Mouse (Mus musculus): Measurements from ENCODE around the gene Rps3. TPM values are rescaled to one million over a fixed set of nuclear protein-coding genes. Genes with fewer than 3 reads are reported as not detected.

Rps3 gene
- polyA plus RNA-seq (2017; shearing (Covaris generic)): 1,928 TPM

GRCm38 (mm10) chr7:99483271-99483923 is at the start of gene Rps3:
Gene Rps3 (minus strand): TSS chr7:99483738.

GRCm38 (mm10) chr7:99465811-99466210 is 17.7 kb downstream of the Rps3 start, which contains the start of gene Klhl35:
Gene Klhl35 (plus strand): TSS chr7:99466004.

Other genes starting within 250 kb of the Rps3 start
- gene Mogat2, start 245.1 kb downstream of the Rps3 start, polyA plus RNA-seq (2017; shearing (Covaris generic)): not detected
- not detected for gene Map6, start 216.3 kb downstream of the Rps3 start, polyA plus RNA-seq (2017; shearing (Covaris generic))
- not detected for gene Serpinh1, start 130.5 kb downstream of the Rps3 start, polyA plus RNA-seq (2017; shearing (Covaris generic))
- 5.7 TPM for gene Gdpd5, start 102.3 kb downstream of the Rps3 start, polyA plus RNA-seq (2017; shearing (Covaris generic))
- 0.98 TPM for gene Klhl35, start 17.7 kb downstream of the Rps3 start, polyA plus RNA-seq (2017; shearing (Covaris generic))
- gene Arrb1, start 51.7 kb upstream of the Rps3 start, polyA plus RNA-seq (2017; shearing (Covaris generic)): 15.9 TPM
- 0.47 TPM for gene Tpbgl, start 143.4 kb upstream of the Rps3 start, polyA plus RNA-seq (2017; shearing (Covaris generic))
- not detected for gene Slco2b1, start 227.6 kb upstream of the Rps3 start, polyA plus RNA-seq (2017; shearing (Covaris generic))
- gene Olfr520, start 246.5 kb upstream of the Rps3 start, polyA plus RNA-seq (2017; shearing (Covaris generic)): not detected